Mouse (Mus musculus) lung, postnatal 25 days (tissue): ENCODE measurements around the gene Calb2.

Experiments
- DNase-seq: peaks from one replicate; pipeline ENCODE4 v3.0.0; 2022; ENCODE audit warnings: low spot score

Gene Calb2

GRCm38 (mm10) chr8:110119715-110120114 is 48.3 kb downstream of the Calb2 start:
- no peak for DNase-seq

- DNase-seq: no peak
These were observed 65.4 kb downstream of the Calb2 start, which contains the start of gene Gm17720 for GRCm38 (mm10) chr8:110102653-110103052. Gene Gm17720 (minus strand): TSS chr8:110102753.

DNA sequence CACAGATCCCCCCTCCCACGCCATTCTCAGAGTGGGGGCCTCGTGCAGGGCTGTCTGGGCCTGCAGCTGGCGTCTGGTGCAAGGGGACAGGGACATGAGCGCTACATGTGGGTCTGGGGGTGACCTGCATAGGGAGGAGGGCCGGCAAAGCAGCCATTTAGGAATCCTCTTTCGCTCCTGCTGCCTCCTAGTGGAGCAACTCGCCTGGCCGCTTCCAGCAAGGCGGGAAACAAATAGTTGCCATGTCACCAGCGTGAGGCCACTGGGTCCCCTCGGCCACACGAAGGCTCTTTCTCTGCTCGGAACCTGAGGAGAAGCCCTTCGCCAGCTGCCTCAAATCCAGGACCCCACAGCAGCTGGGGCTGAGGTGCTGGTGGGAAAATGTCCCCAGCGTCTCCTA is 66.3 kb downstream of the Calb2 start:
- DNase-seq: no peak

DNA sequence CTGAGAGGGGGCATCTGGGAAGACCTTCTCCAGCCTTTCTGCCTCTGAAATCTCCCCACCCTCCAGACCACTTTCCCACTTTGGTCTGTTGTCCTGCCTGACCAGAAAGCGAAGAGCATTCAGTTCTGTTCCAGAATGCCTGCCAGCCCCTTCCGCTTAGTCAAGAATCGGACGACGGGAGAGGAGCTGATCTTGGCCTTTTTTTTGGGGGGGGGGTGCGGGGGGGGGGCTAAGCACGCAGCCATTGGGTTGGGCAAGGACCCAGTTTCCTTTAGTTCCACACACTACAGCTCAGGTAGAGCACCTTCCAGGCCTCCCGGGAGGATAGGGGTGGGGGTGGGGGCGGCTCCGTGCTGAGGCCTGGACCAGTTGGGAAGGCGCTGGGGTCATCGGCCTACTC is 67.1 kb downstream of the Calb2 start, which contains the start of gene Gm21964:
TSS of gene Gm21964 (plus strand) at position 301 of the 400 bp plus-strand sequence.
- DNase-seq: no peak

DNA sequence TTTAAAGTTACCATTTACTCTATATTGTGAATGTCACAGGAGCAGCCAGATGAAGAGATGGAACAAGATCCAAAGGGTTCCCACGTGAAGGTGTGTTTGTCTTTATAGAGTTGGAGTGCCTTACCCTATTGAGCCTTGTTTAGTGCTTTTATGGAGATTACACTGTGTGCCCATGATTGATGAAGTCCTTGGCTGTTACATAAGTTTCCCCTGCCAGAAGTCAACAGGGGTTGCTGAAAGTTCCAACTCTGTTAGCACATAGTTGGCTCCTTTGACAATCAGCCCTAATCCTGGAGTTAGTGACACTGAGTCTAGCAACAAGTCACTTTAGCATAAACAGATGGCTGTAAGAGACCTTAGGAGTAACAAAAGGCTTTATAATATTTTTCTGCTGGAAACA is 76.1 kb downstream of the Calb2 start:
- DNase-seq: peak; percentile 28
